Mouse (Mus musculus) cortical plate, adult 2 months (tissue): ENCODE data around the gene Apbb2.

Experiments used
- CTCF ChIP-seq: fragments of 200-500 bp; IDR thresholded peaks from 2 replicates; pipeline ENCODE4 v1.5.1; 2011; ENCODE audit warnings: mild to moderate bottlenecking, control low read depth, low read length; ENCODE audit not compliant: insufficient read depth; ENCODE audit errors: extremely low read depth
- POLR2A ChIP-seq: fragments of 200-500 bp; IDR thresholded peaks from 2 replicates; pipeline ENCODE4 v1.6.1; 2011; ENCODE audit warnings: mild to moderate bottlenecking, low read length, control low read depth; ENCODE audit not compliant: insufficient read depth; ENCODE audit errors: extremely low read depth

- TF ChIP-seq CTCF (no peak), POLR2A (no peak)
These were observed 298.7 kb downstream of the Apbb2 start for GRCm38 (mm10) chr5:66319827-66320404.
